In genomic region chr6:108282621-108283020, GRCm38 (mm10) we compare ENCODE assay signal across 23 mouse cellular contexts.
A peak's percentile ranks its signal among the peaks of the same experiment; 100 is the strongest.
DNase-seq lines count a peak whose midpoint lies in the region; ATAC-seq and TF ChIP-seq lines count a peak whose summit lies in the region.
"Had no signal": no experiment of that assay in that cellular context is flagged by ENCODE, and none has a peak within 500 bp of the region (broad histone marks: within the 10 kb centered on the region; RNA-seq: fewer than 3 reads in every experiment).

No protein-coding gene starts in this region.

- H3K36me3 ChIP-seq in kidney, embryonic 16.5 days (ENCODE audit: insufficient read depth, low read length) = no peaks in the 10 kb centered on the region
- H3K36me3 ChIP-seq in kidney, embryonic 14.5 days (ENCODE audit: control insufficient read depth, insufficient read depth, low read length) = no peaks in the 10 kb centered on the region
- no peaks in the 10 kb centered on the region for H3K36me3 ChIP-seq in lung, postnatal 0 days (ENCODE audit: insufficient read depth, low read length)
- peaks cover 2% of the 10 kb centered on the region; the same call in 1 of the 2 replicates for H3K36me3 ChIP-seq in forebrain, embryonic 10.5 days (replicated peaks)
- H3K36me3 ChIP-seq: embryonic facial prominence, embryonic 13.5 days; hindbrain, embryonic 13.5 days; limb, embryonic 15.5 days; liver, embryonic 15.5 days; midbrain, embryonic 12.5 days; neural tube, embryonic 15.5 days had no signal

- peak overlapping the region; percentile 18; the same call in 1 of the 2 replicates for H3K27ac ChIP-seq in kidney, embryonic 16.5 days (ENCODE audit: low read length)
- H3K27ac ChIP-seq in kidney, embryonic 14.5 days (ENCODE audit: low read depth, low read length) = no peak overlapping the region
- no peak overlapping the region for H3K27ac ChIP-seq in lung, postnatal 0 days (ENCODE audit: low read length)
- H3K27ac ChIP-seq in forebrain, embryonic 10.5 days = no peak overlapping the region
- H3K27ac ChIP-seq: embryonic facial prominence, embryonic 13.5 days; forebrain, embryonic 13.5 days; hindbrain, embryonic 13.5 days; limb, embryonic 15.5 days; liver, embryonic 15.5 days; midbrain, embryonic 12.5 days; neural tube, embryonic 15.5 days had no signal

- TF ChIP-seq EP300 in lung, postnatal 0 days (IDR thresholded peaks at IDR 0.05) = no peak

- no peak overlapping the region for H3K4me3 ChIP-seq in kidney, embryonic 16.5 days (ENCODE audit: low read length)
- no peak overlapping the region for H3K4me3 ChIP-seq in kidney, embryonic 14.5 days (ENCODE audit: low read length)
- H3K4me3 ChIP-seq in lung, postnatal 0 days (ENCODE audit: low read depth, low read length) = no peak overlapping the region
- no peak overlapping the region for H3K4me3 ChIP-seq in lung, adult 2 months (replicated peaks; ENCODE audit: extremely low read depth, low read depth, low read length)
- H3K4me3 ChIP-seq in forebrain, embryonic 10.5 days = no peak overlapping the region
- H3K4me3 ChIP-seq: embryonic facial prominence, embryonic 13.5 days; erythroblast, embryonic 14.5 days; forebrain, embryonic 13.5 days; heart, embryonic 12.5 days; hindbrain, embryonic 13.5 days; limb, embryonic 15.5 days; liver, embryonic 15.5 days; midbrain, embryonic 12.5 days; neural tube, embryonic 15.5 days had no signal

- no peak overlapping the region for H3K9ac ChIP-seq in kidney, embryonic 16.5 days (replicated peaks; ENCODE audit: low read length)
- no peak overlapping the region for H3K9ac ChIP-seq in kidney, embryonic 14.5 days (ENCODE audit: low read depth, low read length)
- H3K9ac ChIP-seq in lung, postnatal 0 days (replicated peaks; ENCODE audit: low read depth) = no peak overlapping the region
- H3K9ac ChIP-seq: embryonic facial prominence, embryonic 13.5 days; forebrain, embryonic 13.5 days; heart, embryonic 12.5 days; hindbrain, embryonic 13.5 days; limb, embryonic 15.5 days; liver, embryonic 15.5 days; midbrain, embryonic 12.5 days; neural tube, embryonic 15.5 days had no signal

- no peaks in the 10 kb centered on the region for H3K27me3 ChIP-seq in kidney, embryonic 16.5 days (ENCODE audit: insufficient read depth, low read length)
- H3K27me3 ChIP-seq in kidney, embryonic 14.5 days (ENCODE audit: control insufficient read depth, insufficient read depth, low read length) = no peaks in the 10 kb centered on the region
- H3K27me3 ChIP-seq in lung, postnatal 0 days (replicated peaks; ENCODE audit: insufficient read depth, low read length) = no peaks in the 10 kb centered on the region
- H3K27me3 ChIP-seq in forebrain, embryonic 10.5 days (ENCODE audit: poor library complexity, severe bottlenecking) = no peaks in the 10 kb centered on the region
- H3K27me3 ChIP-seq: embryonic facial prominence, embryonic 13.5 days; forebrain, embryonic 13.5 days; heart, embryonic 12.5 days; hindbrain, embryonic 13.5 days; limb, embryonic 15.5 days; liver, embryonic 15.5 days; midbrain, embryonic 12.5 days; neural tube, embryonic 15.5 days had no signal

- DNase-seq in lung, postnatal 0 days (ENCODE audit: low spot score) = peak; percentile 27
- no peak for DNase-seq in lung, adult 2 months
- peak; percentile 37 for DNase-seq in lung, postnatal 10 days
- DNase-seq in forebrain, embryonic 10.5 days (ENCODE audit: extremely low spot score, low spot score) = no peak
- DNase-seq in cerebellum, adult 11-12 months = no peak
- DNase-seq: adrenal gland, adult 8-10 months; cerebellum, adult 18-20 months; cerebellum, postnatal 25 days; gastrocnemius, postnatal 36 days; kidney, postnatal 14 days; left cerebral cortex, postnatal 4 days had no signal

- no peaks in the 10 kb centered on the region for H3K9me3 ChIP-seq in kidney, embryonic 16.5 days (ENCODE audit: low read length)
- H3K9me3 ChIP-seq in kidney, embryonic 14.5 days (ENCODE audit: control insufficient read depth, low read length) = no peaks in the 10 kb centered on the region
- no peaks in the 10 kb centered on the region for H3K9me3 ChIP-seq in lung, postnatal 0 days (ENCODE audit: low read length)
- no peaks in the 10 kb centered on the region for H3K9me3 ChIP-seq in forebrain, embryonic 10.5 days
- H3K9me3 ChIP-seq: embryonic facial prominence, embryonic 13.5 days; forebrain, embryonic 13.5 days; heart, embryonic 12.5 days; hindbrain, embryonic 13.5 days; limb, embryonic 15.5 days; liver, embryonic 15.5 days; midbrain, embryonic 12.5 days; neural tube, embryonic 15.5 days had no signal

- 77% methylated on average over 3 of the region's 3 CpGs for WGBS in kidney, embryonic 16.5 days
- 70% methylated on average over 3 of the region's 3 CpGs for WGBS in kidney, embryonic 14.5 days
- WGBS in lung, postnatal 0 days = 72% methylated on average over 3 of the region's 3 CpGs
- WGBS in lung, adult 2 months = 77% methylated on average over 3 of the region's 3 CpGs
- 92% methylated on average over 3 of the region's 3 CpGs for WGBS in forebrain, embryonic 10.5 days

- no peak overlapping the region for H3K4me2 ChIP-seq in kidney, embryonic 16.5 days (replicated peaks; ENCODE audit: low read depth, low read length)
- no peak overlapping the region for H3K4me2 ChIP-seq in kidney, embryonic 14.5 days (replicated peaks; ENCODE audit: low read depth, low read length)
- no peak overlapping the region for H3K4me2 ChIP-seq in lung, postnatal 0 days (replicated peaks; ENCODE audit: low read depth, low read length)
- H3K4me2 ChIP-seq: embryonic facial prominence, embryonic 13.5 days; forebrain, embryonic 13.5 days; heart, embryonic 12.5 days; hindbrain, embryonic 13.5 days; limb, embryonic 15.5 days; liver, embryonic 15.5 days; midbrain, embryonic 12.5 days; neural tube, embryonic 15.5 days had no signal

- no peak for TF ChIP-seq POLR2A in lung, adult 2 months (IDR thresholded peaks at IDR 0.05; ENCODE audit: borderline replicate concordance, extremely low read depth, low read depth, low read length)

- H3K4me1 ChIP-seq in kidney, embryonic 16.5 days (ENCODE audit: insufficient read depth, low read length) = peaks cover 16% of the 10 kb centered on the region
- H3K4me1 ChIP-seq in kidney, embryonic 14.5 days (ENCODE audit: control insufficient read depth, insufficient read depth, low read length) = no peaks in the 10 kb centered on the region
- H3K4me1 ChIP-seq in lung, postnatal 0 days (ENCODE audit: insufficient read depth, low read depth, low read length) = no peaks in the 10 kb centered on the region
- H3K4me1 ChIP-seq in lung, adult 2 months (ENCODE audit: control insufficient read depth, insufficient read depth, low read length) = peaks cover 3% of the 10 kb centered on the region
- no peaks in the 10 kb centered on the region for H3K4me1 ChIP-seq in forebrain, embryonic 10.5 days
- H3K4me1 ChIP-seq: embryonic facial prominence, embryonic 13.5 days; forebrain, embryonic 13.5 days; hindbrain, embryonic 13.5 days; limb, embryonic 15.5 days; liver, embryonic 15.5 days; midbrain, embryonic 12.5 days; neural tube, embryonic 15.5 days had no signal

- ATAC-seq in kidney, embryonic 16.5 days (ENCODE audit: low FRiP score, low TSS enrichment) = 0 out of 2 replicates have a peak, but pooled peaks have one; percentile 23
- no peak for ATAC-seq in kidney, embryonic 14.5 days (ENCODE audit: low FRiP score, low TSS enrichment)
- ATAC-seq in lung, postnatal 0 days = no peak
- ATAC-seq: activated CD4-positive, CD25-positive, alpha-beta regulatory T cell, adult 4 months; forebrain, embryonic 13.5 days had no signal

- no peak for TF ChIP-seq CTCF in lung, postnatal 0 days (IDR thresholded peaks at IDR 0.05)
- no peak for TF ChIP-seq CTCF in lung, adult 2 months (IDR thresholded peaks at IDR 0.05; ENCODE audit: insufficient read depth, low read length)

Comparison
In these comparisons a context has a peak if more than half of its experiments do, and no peak if none do; other contexts are left out.
1. DNase-seq: peak in lung, postnatal 0 days (single experiment) and lung, postnatal 10 days (single experiment); none in lung, adult 2 months (single experiment), forebrain, embryonic 10.5 days (single experiment) and cerebellum, adult 11-12 months (single experiment).